Mouse (Mus musculus): ENCODE results near the gene Polr2b. TPM values are rescaled to one million over a fixed set of nuclear protein-coding genes. Genes with fewer than 3 reads are reported as not detected.
A peak's percentile ranks its signal among the peaks of the same experiment; 100 is the strongest.

Gene Polr2b
- polyA plus RNA-seq, 1 experiment from 2014 or later, result 46.1 TPM

DNA sequence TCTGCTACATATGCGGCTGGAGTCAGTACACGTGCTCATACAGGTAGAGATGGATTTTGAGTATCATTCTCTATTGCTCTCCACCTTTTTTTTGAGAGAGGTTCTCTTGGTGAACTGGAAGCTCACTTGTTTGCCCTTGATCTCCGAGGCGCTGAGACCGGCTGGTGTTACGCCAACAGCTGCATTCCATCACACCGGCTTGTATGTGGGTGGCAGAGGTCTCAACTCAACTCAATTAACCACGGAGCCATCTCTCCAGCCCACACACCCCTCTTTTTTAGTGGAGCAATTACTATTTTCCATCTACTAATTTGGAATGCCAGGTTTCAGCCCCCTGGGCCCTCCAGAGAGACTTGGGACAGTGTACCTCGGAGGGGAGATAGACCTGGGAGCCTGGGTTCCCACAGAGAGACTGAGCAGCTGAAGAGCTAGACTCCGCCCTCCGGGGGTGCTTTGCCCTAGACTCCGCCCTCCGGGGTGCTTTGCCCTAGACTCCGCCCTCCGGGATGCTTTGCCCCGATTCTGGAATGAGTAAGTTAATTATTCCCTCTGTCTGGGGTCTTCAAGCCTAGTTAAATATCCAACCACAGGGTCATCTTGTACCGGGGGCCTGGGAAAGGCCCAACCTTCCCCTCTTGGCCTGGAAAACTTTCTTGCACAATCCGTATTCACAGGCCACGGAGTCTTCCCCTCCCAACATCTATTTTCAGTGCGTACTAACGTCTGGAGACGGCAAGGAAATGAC is 47.6 kb downstream of the Polr2b start:
- Histone ChIP-seq H3K9me3 (replicated peaks; ENCODE audit: low read length) (no peaks in the 10 kb centered on the region), H3K27me3 (ENCODE audit: insufficient read depth, low read length) (no peaks in the 10 kb centered on the region), H3K9ac (ENCODE audit: low read depth, low read length) (peak overlapping the region; percentile 52; the same call in 1 of the 2 replicates), H3K4me2 (ENCODE audit: low read length) (peak overlapping the region; percentile 56), H3K4me3 (replicated peaks; ENCODE audit: low read depth, low read length) (peak overlapping the region; percentile 9; the same call in 1 of the 2 replicates), H3K36me3 (ENCODE audit: insufficient read depth, low read length) (0 out of 2 replicates have a peak, but pooled peaks cover 2% of the 10 kb centered on the region), H3K4me1 (replicated peaks; ENCODE audit: insufficient read depth, low read length) (peaks cover 33% of the 10 kb centered on the region), H3K27ac (peak overlapping the region; percentile 98)
- DNase-seq (ENCODE audit: low spot score) (no peak), ATAC-seq (replicated peaks; ENCODE audit: low FRiP score, low read depth) (peak; percentile 79)
- 0 out of 2 replicates have a peak, but pooled peaks have one; percentile 6 for TF ChIP-seq CTCF (IDR thresholded peaks at IDR 0.05; ENCODE audit: low read depth)
- WGBS, result 10% methylated on average over 22 of the region's 22 CpGs

DNA sequence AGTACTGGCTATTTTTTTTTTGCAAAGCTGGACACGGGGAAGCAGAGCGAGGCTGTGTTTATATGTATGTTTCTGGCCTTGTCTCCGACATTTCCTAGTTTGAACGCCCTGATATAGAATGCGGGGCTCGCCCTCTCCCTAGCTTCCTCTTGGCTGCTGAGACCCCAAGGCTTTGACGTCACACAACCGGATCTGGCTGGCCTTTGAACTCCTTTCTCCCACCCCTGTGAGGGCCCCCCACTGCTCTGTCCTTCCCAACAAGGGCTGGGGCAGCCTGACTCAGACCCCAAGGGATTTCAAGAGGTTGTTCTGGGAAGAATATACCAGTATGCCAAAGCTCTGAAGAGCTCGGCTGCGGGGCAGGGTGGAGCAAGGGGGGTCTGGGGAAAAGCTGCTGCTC is 48.4 kb downstream of the Polr2b start:
- TF ChIP-seq CTCF (IDR thresholded peaks at IDR 0.05; ENCODE audit: low read depth), result no peak
- Histone ChIP-seq H3K4me3 (replicated peaks; ENCODE audit: low read depth, low read length) (peak overlapping the region; percentile 9; the same call in 1 of the 2 replicates), H3K9ac (ENCODE audit: low read depth, low read length) (peak overlapping the region; percentile 52; the same call in 1 of the 2 replicates), H3K27me3 (ENCODE audit: insufficient read depth, low read length) (no peaks in the 10 kb centered on the region), H3K4me2 (ENCODE audit: low read length) (peak overlapping the region; percentile 56), H3K9me3 (replicated peaks; ENCODE audit: low read length) (no peaks in the 10 kb centered on the region), H3K4me1 (replicated peaks; ENCODE audit: insufficient read depth, low read length) (peaks cover 33% of the 10 kb centered on the region), H3K27ac (peak overlapping the region; percentile 98), H3K36me3 (ENCODE audit: insufficient read depth, low read length) (0 out of 2 replicates have a peak, but pooled peaks cover 2% of the 10 kb centered on the region)
- peak; percentile 54; the same call in 1 of the 2 replicates for ATAC-seq (replicated peaks; ENCODE audit: low FRiP score, low read depth)
- under 1% methylated on average over 10 of the region's 10 CpGs for WGBS
- peak; percentile 89 for DNase-seq (ENCODE audit: low spot score)

DNA sequence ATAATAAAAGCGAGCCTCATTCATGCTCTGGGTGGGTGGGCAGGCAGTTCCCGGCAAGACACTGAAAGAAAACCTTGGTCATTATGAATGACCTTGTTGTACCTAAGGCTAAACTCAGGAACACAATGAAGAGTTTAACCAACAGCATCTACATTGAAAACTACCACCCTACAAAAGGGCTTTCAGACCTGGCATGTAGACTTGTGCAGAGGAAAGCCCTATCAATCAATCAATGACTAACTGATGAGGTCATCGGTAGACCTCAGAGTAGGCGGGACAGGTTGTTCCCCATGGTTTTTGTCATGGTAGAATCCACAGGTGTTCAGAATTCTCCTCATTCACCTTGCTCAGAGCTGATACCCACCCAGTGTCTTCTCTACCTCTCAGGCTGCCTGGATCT is 50.0 kb downstream of the Polr2b start:
- H3K27ac ChIP-seq, result 0 out of 2 replicates have a peak overlapping the region, but pooled peaks have one; percentile 15
- 0 out of 2 replicates have a peak, but pooled peaks cover 2% of the 10 kb centered on the region for H3K36me3 ChIP-seq (ENCODE audit: insufficient read depth, low read length)
- 91% methylated on average over 4 of the region's 4 CpGs for WGBS
- no peak overlapping the region for H3K4me3 ChIP-seq (replicated peaks; ENCODE audit: low read depth, low read length)
- DNase-seq (ENCODE audit: low spot score) (no peak), ATAC-seq (replicated peaks; ENCODE audit: low FRiP score, low read depth) (no peak)
- no peaks in the 10 kb centered on the region for H3K27me3 ChIP-seq (ENCODE audit: insufficient read depth, low read length)
- H3K4me2 ChIP-seq (ENCODE audit: low read length), result no peak overlapping the region
- TF ChIP-seq CTCF (IDR thresholded peaks at IDR 0.05; ENCODE audit: low read depth), result no peak
- peaks cover 41% of the 10 kb centered on the region for H3K4me1 ChIP-seq (replicated peaks; ENCODE audit: insufficient read depth, low read length)
- H3K9me3 ChIP-seq (replicated peaks; ENCODE audit: low read length), result no peaks in the 10 kb centered on the region
- H3K9ac ChIP-seq (ENCODE audit: low read depth, low read length), result no peak overlapping the region

DNA sequence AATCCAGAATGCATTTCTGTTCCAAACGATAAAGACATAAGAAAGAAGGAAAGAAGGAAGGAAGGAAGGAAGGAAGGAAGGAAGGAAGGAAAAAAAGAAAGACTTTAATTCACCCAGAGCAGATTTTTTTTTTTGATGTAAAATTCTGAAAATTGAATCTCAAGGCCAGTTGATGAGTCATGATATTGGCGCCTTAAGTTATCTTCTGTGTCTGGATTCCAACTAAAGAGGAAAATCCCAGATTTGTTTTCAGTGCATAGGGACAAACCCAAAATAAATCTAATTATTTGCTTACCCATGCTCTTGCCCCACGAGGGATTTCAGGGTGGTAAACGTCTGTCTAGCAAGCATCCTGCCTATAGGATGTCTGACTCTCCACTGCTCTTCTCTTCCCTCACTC is 51.1 kb downstream of the Polr2b start:
- no peak for TF ChIP-seq CTCF (IDR thresholded peaks at IDR 0.05; ENCODE audit: low read depth)
- Histone ChIP-seq H3K9me3 (replicated peaks; ENCODE audit: low read length) (no peaks in the 10 kb centered on the region), H3K4me3 (replicated peaks; ENCODE audit: low read depth, low read length) (no peak overlapping the region), H3K27me3 (ENCODE audit: insufficient read depth, low read length) (no peaks in the 10 kb centered on the region), H3K4me1 (replicated peaks; ENCODE audit: insufficient read depth, low read length) (peaks cover 35% of the 10 kb centered on the region), H3K4me2 (ENCODE audit: low read length) (no peak overlapping the region), H3K27ac (no peak overlapping the region), H3K9ac (ENCODE audit: low read depth, low read length) (no peak overlapping the region), H3K36me3 (ENCODE audit: insufficient read depth, low read length) (0 out of 2 replicates have a peak, but pooled peaks cover 2% of the 10 kb centered on the region)
- WGBS, result 68% methylated on average over 4 of the region's 4 CpGs
- DNase-seq (ENCODE audit: low spot score) (no peak), ATAC-seq (replicated peaks; ENCODE audit: low FRiP score, low read depth) (no peak)

DNA sequence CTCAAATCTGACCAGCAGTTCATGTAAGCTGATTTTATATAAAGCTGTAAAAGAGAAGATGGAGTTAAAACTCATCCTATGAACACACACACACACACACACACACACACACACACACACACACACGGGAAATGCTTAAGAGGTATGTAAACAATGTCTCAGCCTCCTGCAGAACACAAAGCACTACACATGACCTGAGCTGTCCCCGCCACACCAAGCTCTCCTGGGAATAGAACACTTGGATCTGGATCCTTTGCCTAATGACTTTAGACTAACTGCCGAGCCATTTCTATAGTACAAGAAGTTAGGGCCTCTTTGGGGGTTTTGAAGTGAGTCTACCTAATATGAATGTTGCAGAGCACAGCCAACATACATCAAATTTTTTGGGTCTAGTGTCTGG is 52.2 kb downstream of the Polr2b start:
- WGBS, result 42% methylated on average over 3 of the region's 3 CpGs
- no peaks in the 10 kb centered on the region for H3K27me3 ChIP-seq (ENCODE audit: insufficient read depth, low read length)
- 0 out of 2 replicates have a peak, but pooled peaks cover 2% of the 10 kb centered on the region for H3K36me3 ChIP-seq (ENCODE audit: insufficient read depth, low read length)
- H3K9me3 ChIP-seq (replicated peaks; ENCODE audit: low read length), result no peaks in the 10 kb centered on the region
- no peak overlapping the region for H3K4me3 ChIP-seq (replicated peaks; ENCODE audit: low read depth, low read length)
- no peak overlapping the region for H3K4me2 ChIP-seq (ENCODE audit: low read length)
- no peak overlapping the region for H3K9ac ChIP-seq (ENCODE audit: low read depth, low read length)
- DNase-seq (ENCODE audit: low spot score), result no peak
- H3K4me1 ChIP-seq (replicated peaks; ENCODE audit: insufficient read depth, low read length), result peaks cover 38% of the 10 kb centered on the region
- no peak overlapping the region for H3K27ac ChIP-seq
- ATAC-seq (replicated peaks; ENCODE audit: low FRiP score, low read depth), result no peak
- TF ChIP-seq CTCF (IDR thresholded peaks at IDR 0.05; ENCODE audit: low read depth), result no peak

DNA sequence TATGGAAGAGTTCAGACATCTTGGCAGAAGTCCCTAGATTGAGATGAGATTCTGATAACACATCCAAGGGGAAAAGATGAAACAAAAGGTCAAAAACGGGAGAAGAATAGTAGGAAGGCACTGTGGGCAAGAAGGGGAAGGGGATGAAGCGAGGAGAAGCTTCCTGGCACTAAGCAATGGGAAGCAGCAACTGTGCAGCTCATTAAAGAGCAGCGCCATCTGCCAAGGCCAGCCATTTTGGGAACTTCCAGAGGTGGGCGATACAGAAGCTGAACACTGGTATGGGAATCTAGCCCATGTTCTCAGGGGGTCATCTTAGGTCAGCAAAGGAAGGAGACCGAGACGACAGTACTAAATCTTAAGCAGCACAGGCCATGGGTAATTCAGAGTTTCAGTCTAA is 53.7 kb downstream of the Polr2b start:
- no peak for TF ChIP-seq CTCF (IDR thresholded peaks at IDR 0.05; ENCODE audit: low read depth)
- Histone ChIP-seq H3K27ac (peak overlapping the region; percentile 71), H3K9me3 (replicated peaks; ENCODE audit: low read length) (no peaks in the 10 kb centered on the region), H3K36me3 (ENCODE audit: insufficient read depth, low read length) (0 out of 2 replicates have a peak, but pooled peaks cover 2% of the 10 kb centered on the region), H3K9ac (ENCODE audit: low read depth, low read length) (no peak overlapping the region), H3K4me3 (replicated peaks; ENCODE audit: low read depth, low read length) (no peak overlapping the region), H3K4me1 (replicated peaks; ENCODE audit: insufficient read depth, low read length) (peaks cover 40% of the 10 kb centered on the region), H3K27me3 (ENCODE audit: insufficient read depth, low read length) (no peaks in the 10 kb centered on the region), H3K4me2 (ENCODE audit: low read length) (no peak overlapping the region)
- DNase-seq (ENCODE audit: low spot score) (no peak), ATAC-seq (replicated peaks; ENCODE audit: low FRiP score, low read depth) (no peak)
- WGBS, result 64% methylated on average over 6 of the region's 6 CpGs
